Mouse (Mus musculus) left cerebral cortex, adult 11 months (tissue): Measurements from ENCODE around the gene Robo1.

Source experiments
- DNase-seq: peaks from one replicate; pipeline ENCODE4 v3.0.0; 2022; ENCODE audit warnings: low spot score

Robo1 gene

DNA sequence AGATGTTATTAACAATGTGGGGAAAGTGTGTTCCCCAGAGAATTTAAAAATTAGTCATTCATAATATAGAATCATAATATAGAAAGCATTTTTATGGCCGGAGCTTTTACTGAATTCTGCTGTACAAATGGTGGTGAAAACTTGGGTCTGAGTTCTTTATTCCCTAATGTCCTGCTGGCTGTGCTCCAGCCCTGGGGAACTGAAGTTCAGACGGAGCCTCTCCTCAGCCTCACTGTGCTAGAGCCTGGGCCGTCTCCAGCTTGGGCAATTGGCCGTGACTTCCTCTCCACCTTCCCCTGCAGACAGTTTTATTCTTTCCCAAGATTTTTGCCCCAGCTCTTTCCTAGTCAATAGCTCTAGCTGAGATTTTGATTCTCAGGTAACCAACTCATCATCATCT, 429.0 kb downstream of the Robo1 start:
- no peak for DNase-seq

- no peak for DNase-seq
Measured at GRCm38 (mm10) chr16:72740218-72740617, 432.1 kb downstream of the Robo1 start.

- DNase-seq = no peak
Measured at GRCm38 (mm10) chr16:72747696-72748095, 439.6 kb downstream of the Robo1 start.

DNA sequence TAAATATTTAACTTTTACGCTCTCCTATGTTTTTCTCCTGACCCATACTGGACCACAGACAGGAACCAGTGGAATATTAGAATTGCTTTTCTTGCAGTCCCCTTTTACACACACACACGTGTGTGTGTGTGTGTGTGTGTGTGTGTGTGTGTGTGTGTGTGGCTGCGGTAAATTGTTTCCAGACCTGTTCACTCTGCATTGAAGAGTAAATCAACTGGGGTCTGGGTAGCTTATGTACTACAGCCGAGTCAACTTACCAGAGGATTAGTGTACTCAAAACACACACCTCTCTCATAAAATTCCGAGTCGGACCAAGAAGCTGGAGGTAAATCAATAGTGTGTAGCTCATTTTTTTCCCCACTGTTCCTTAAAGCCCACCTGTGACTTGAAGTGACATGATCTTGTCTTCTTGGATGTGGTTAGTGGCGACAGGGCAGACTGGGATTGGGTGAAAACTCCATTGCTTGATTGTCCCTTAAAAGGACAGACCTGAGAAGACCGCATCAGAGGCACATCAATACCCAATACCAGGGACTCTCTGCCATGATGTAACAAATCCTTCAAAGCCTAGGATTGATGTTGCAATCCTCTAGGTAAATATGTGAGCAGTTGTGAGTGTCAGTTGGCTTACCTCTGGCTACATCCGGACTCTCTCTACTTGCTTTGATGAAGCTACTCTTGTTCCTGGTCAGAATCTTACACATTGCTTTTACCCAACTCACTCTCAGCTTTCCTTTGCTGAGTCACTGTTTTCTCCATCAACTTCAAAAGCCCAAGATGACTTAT, 457.2 kb downstream of the Robo1 start:
- no peak for DNase-seq

DNA sequence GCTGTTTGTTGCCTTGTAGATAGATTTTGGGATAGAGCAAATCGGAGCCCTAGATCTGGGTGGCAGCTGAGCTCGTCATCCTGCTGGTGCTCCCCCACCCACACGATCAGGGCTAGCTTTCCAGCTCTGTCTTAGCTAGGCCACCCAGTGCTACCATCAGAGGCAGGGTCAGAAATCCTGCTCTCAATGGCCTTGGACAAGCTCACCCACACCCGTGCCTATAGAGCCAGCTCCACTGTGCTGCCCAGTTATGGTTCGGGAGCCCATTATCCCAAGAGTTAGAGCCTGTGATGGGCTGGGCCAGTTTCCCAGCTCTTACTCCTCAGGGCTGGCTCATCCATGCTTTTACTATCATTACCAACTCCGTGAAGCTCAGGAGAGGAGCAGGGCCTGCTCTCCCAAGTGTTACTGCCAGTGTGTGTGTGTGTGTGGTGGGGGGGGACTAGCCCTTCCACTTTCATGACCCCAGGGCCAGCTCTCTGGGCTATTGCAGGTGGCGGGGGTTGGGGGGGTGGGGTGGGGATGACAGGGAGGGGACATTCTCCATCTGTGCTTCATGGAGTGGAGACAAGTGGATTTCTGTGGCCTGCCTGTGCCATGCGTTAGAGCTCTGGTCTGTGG, 461.2 kb downstream of the Robo1 start:
- no peak for DNase-seq

DNA sequence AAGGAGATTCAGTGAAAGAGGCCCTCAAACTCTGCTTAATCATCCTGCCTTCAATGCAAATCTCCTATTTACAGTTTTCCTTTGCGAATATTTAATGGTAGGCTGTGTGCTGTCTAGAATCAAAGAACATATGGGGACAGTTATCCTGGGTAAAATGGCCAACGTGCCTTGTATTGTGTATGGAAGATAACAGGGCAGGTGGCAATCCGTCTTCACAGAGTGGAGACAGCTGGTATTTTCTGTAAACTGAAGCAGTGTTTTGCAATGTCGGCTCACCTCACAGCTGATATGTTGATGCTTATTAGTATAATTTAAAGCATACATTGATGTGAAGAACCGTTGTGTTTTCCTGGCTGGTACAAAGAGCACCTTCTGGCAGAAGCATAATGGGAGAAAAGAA, 464.2 kb downstream of the Robo1 start:
- DNase-seq = no peak

DNA sequence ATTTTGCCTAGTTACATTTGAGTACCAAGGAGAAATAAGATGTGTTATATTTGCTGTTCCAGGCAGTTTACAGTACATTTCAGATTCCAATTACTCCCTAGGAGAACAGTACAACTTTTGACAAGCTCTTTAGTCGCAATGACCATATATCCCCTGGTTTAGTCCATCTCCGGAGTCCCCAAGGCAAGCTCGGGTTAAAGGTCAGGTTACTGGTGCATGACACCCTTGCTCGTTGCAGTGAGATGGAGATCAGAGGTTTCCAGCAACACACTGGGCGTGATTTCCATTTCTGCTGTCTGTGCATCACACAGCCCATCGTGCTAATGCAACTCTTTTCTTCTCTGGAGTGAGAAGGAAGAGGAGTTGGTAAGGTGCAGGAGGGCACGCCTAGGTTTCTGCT, 464.9 kb downstream of the Robo1 start:
- no peak for DNase-seq

- DNase-seq = no peak
Measured at GRCm38 (mm10) chr16:72778520-72778919, 470.4 kb downstream of the Robo1 start.

GRCm38 (mm10) chr16:72782171-72782570, 474.1 kb downstream of the Robo1 start:
- no peak for DNase-seq

- no peak for DNase-seq
Measured at GRCm38 (mm10) chr16:72786079-72786478, 478.0 kb downstream of the Robo1 start.

DNA sequence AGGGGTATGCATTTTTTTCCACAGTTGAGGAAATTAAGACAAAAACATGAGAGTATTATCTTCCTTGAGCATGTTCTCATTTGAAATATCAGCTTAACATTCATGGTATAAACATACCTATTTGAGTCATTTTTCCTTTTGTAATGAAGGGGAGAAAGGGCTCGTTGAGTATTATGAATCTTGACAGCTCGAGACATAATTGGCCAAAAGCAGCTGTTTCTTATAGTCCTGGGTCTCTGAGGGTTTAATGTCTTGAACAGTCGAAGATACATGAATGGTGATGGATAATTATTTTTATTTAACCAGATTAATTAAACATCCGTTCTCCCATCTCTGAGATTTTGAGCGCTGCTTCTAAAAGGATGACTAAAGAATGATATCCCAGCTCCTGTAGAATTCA, 478.5 kb downstream of the Robo1 start:
- no peak for DNase-seq

DNA sequence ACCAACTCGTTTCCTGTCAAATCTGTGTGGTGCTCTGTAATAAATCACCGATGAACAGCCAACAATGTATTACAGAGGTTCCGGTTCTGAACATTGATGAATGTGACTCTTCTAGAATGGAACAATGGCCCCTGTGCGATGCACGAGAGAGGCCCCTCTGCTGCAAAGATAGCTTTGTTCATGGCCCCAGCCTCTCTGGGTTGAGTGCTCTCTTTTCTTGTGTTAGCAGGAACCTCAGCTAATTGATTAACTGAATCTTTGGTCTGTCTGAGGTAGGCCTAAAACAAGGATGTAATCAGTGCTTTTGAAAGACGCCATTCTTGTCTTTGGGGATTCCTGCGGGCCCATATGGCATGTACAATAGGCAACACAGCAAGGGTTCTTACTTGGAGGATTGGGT, 479.9 kb downstream of the Robo1 start:
- no peak for DNase-seq

GRCm38 (mm10) chr16:72791181-72791705, 483.1 kb downstream of the Robo1 start:
- DNase-seq = no peak

GRCm38 (mm10) chr16:72794692-72795378, 486.7 kb downstream of the Robo1 start:
- DNase-seq = no peak

GRCm38 (mm10) chr16:72795379-72795712, 487.2 kb downstream of the Robo1 start:
- DNase-seq = no peak

- DNase-seq = no peak
Measured at GRCm38 (mm10) chr16:72798405-72798949, 490.4 kb downstream of the Robo1 start.

GRCm38 (mm10) chr16:72800121-72800749, 492.1 kb downstream of the Robo1 start:
- no peak for DNase-seq

- no peak for DNase-seq
Measured at GRCm38 (mm10) chr16:72800788-72801187, 492.7 kb downstream of the Robo1 start.

DNA sequence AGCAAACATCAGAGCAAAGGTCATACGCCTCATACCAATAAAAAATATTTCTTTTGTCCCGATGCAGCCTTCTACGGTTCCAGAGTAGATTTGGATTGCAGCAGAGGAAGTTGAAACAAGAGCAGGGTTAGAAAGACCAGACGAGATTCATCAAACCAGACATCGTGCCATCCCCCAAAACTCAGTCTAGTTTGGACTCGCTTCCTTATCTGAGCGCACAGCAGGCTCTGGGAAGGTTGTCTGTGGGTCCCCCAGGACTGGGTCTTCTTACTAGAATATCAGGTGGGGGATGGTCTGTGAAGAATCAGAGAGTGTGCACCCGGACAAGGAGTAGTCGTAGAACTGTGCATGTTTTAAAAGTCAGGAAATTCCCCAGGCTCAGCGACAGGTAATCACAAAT, 500.2 kb downstream of the Robo1 start:
- DNase-seq = no peak

DNA sequence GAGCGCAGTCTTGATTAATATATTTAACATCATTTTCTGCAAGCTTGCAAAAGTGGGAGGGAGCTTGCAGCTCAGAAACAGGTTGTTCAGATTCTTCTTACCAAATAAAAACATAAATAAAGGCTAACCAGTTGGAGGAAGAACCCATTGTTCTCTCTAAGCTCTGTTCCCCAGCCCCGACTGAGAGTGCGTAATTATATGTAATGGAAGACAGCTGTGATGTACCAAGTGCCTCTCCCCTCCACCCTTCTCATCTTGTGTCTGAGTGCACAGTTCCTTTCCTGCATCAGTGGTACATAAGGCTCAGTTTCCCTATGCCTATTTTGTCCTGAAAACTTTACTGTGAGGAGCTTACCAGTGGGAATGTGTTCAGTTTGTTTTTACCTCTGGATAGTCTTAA, 502.8 kb downstream of the Robo1 start:
- DNase-seq = no peak

- DNase-seq = no peak
Measured at GRCm38 (mm10) chr16:72811494-72811893, 503.4 kb downstream of the Robo1 start.

- DNase-seq = no peak
Measured at GRCm38 (mm10) chr16:72811908-72812307, 503.8 kb downstream of the Robo1 start.
